Mouse (Mus musculus): ENCODE results near the gene Ssr2. TPM values are rescaled to one million over a fixed set of nuclear protein-coding genes. Genes with fewer than 3 reads are reported as not detected.

The Ssr2 gene
- polyA plus RNA-seq, 1 experiment from 2014 or later = 260 TPM

DNA sequence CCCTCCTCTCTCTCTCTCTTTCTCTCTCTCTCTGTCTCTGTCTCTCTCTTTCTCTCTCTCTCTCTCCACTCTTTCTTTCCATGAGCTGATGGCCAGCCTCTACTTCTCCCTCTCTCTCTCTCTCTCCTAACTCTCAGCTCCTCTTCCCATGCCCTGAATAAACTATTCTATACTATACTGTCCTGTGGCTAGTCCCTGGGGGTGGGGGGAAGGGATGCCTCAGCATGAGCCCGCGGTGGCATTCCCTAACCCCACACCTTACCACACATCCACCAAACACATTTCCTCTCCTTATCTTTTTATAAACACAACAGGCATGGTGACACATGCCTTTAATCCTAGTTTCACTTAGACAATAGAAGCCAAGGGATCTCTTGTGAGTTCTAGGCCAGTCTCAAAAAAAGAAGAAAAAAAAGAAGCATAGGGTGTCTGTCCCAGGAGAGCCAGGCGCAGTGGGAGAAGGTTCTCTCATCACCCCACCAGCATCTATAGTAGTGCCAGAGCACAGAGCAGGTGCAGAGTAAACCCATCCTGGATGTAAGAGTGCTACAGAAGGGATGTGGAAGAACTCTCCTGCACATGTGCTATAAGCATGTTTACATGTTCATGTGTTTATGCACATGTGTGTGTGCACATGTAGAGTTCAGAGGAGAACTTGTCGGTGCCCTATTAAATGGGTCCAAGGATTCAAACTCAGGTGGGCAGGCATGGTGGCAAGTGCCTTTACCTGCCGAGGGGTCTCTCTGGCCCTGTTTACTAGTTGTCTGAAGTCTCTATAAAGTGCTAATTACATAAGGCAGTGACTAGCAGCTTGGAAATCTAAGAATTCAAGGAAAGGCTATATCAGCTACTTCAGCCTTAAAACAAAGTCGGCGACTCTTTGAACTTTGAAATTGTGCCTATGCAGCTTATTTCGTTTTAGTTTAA, 3.1 kb downstream of the Ssr2 start:
- Histone ChIP-seq H3K4me1 (ENCODE audit: control insufficient read depth, insufficient read depth, low read length) (peaks cover 4% of the 10 kb centered on the region; the same call in 1 of the 2 replicates), H3K9me3 (ENCODE audit: control insufficient read depth, low read length) (no peaks in the 10 kb centered on the region), H3K9ac (ENCODE audit: low read depth, low read length) (peak overlapping the region; percentile 87; the same call in 1 of the 2 replicates), H3K4me3 (ENCODE audit: low read length) (peak overlapping the region; percentile 95), H3K27me3 (ENCODE audit: control insufficient read depth, insufficient read depth, low read length) (no peaks in the 10 kb centered on the region), H3K4me2 (replicated peaks; ENCODE audit: low read depth, low read length) (peak overlapping the region; percentile 68), H3K36me3 (ENCODE audit: control insufficient read depth, insufficient read depth, low read length) (peaks cover 21% of the 10 kb centered on the region; the same call in 1 of the 2 replicates), H3K27ac (ENCODE audit: low read depth, low read length) (no peak overlapping the region)
- ATAC-seq (ENCODE audit: low FRiP score, low TSS enrichment) = no peak; the same call in 1 of the 2 replicates
- WGBS = 50% methylated on average over 8 of the region's 8 CpGs

DNA sequence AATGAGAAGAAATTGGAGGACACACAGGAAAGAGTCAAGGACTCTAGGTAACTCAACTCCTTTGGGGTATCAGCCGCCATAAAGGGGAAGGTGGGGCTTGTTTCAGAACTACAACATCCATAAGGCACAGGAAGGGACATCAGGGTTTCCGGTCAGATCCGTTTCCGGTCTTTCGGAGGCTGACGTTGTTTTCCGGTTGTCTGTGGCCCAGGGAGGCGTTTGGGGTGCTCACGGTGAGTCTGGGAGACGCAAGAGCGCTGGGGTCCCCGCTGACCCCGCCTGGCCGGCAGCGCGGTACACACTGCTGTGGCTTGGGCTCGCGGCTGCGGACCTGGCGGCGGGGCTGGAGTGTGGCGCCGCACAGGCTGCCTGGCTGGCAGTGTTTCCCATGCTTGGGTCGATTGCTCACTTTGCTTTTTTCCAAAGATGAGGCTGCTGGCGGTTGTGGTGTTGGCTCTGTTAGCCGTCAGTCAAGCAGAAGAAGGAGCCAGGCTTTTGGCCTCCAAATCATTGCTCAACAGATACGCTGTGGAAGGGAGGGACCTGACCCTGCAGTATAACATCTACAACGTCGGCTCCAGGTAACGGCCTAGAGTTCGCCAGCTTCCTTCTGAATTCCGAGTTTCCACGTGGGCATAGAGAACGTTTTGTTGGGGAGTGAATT, 3.9 kb downstream of the Ssr2 start:
- no peaks in the 10 kb centered on the region for H3K27me3 ChIP-seq (ENCODE audit: control insufficient read depth, insufficient read depth, low read length)
- no peaks in the 10 kb centered on the region for H3K9me3 ChIP-seq (ENCODE audit: control insufficient read depth, low read length)
- H3K4me1 ChIP-seq (ENCODE audit: control insufficient read depth, insufficient read depth, low read length) = peaks cover 4% of the 10 kb centered on the region; the same call in 1 of the 2 replicates
- H3K9ac ChIP-seq (ENCODE audit: low read depth, low read length) = peak overlapping the region; percentile 87
- peak overlapping the region; percentile 95 for H3K4me3 ChIP-seq (ENCODE audit: low read length)
- H3K36me3 ChIP-seq (ENCODE audit: control insufficient read depth, insufficient read depth, low read length) = peaks cover 25% of the 10 kb centered on the region; the same call in 1 of the 2 replicates
- H3K4me2 ChIP-seq (replicated peaks; ENCODE audit: low read depth, low read length) = peak overlapping the region; percentile 68
- peak; percentile 82; the same call in 1 of the 2 replicates for ATAC-seq (ENCODE audit: low FRiP score, low TSS enrichment)
- 0% methylated on average over 34 of the region's 34 CpGs for WGBS
- H3K27ac ChIP-seq (ENCODE audit: low read depth, low read length) = no peak overlapping the region; the same call in 1 of the 2 replicates

DNA sequence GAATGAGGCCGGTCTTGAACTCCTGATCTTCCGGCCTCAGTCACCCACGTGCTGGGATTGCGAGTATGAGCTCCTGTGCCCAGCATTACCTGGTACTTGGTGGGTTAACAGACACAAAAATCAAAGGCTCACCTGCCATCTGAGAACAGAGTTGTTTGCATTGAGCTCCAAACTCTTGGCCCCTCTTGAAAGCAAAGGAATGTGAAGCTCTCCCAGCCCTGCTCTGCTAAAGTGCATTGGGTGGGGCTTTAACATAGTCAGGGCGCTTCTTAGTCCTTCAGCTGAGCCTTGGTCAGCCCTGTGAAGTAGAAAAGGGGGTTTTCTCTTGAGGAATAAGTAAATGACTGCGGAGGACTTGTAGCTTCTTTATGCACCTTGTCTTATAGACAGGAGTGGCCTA, 10.1 kb downstream of the Ssr2 start:
- peaks cover 59% of the 10 kb centered on the region for H3K36me3 ChIP-seq (ENCODE audit: control insufficient read depth, insufficient read depth, low read length)
- H3K4me1 ChIP-seq (ENCODE audit: control insufficient read depth, insufficient read depth, low read length) = 0 out of 2 replicates have a peak, but pooled peaks cover 3% of the 10 kb centered on the region
- H3K4me3 ChIP-seq (ENCODE audit: low read length) = no peak overlapping the region
- no peaks in the 10 kb centered on the region for H3K9me3 ChIP-seq (ENCODE audit: control insufficient read depth, low read length)
- no peak overlapping the region for H3K27ac ChIP-seq (ENCODE audit: low read depth, low read length)
- no peaks in the 10 kb centered on the region for H3K27me3 ChIP-seq (ENCODE audit: control insufficient read depth, insufficient read depth, low read length)
- WGBS = 94% methylated on average over 6 of the region's 6 CpGs
- ATAC-seq (ENCODE audit: low FRiP score, low TSS enrichment) = no peak
- no peak overlapping the region for H3K9ac ChIP-seq (ENCODE audit: low read depth, low read length)
- H3K4me2 ChIP-seq (replicated peaks; ENCODE audit: low read depth, low read length) = no peak overlapping the region

- H3K27ac ChIP-seq (ENCODE audit: low read depth, low read length) = no peak overlapping the region
- no peak overlapping the region for H3K4me2 ChIP-seq (replicated peaks; ENCODE audit: low read depth, low read length)
- H3K9me3 ChIP-seq (ENCODE audit: control insufficient read depth, low read length) = no peaks in the 10 kb centered on the region
- 93% methylated on average over 5 of the region's 5 CpGs for WGBS
- no peak overlapping the region for H3K4me3 ChIP-seq (ENCODE audit: low read length)
- no peak for ATAC-seq (ENCODE audit: low FRiP score, low TSS enrichment)
- H3K9ac ChIP-seq (ENCODE audit: low read depth, low read length) = no peak overlapping the region
- H3K4me1 ChIP-seq (ENCODE audit: control insufficient read depth, insufficient read depth, low read length) = 0 out of 2 replicates have a peak, but pooled peaks cover 3% of the 10 kb centered on the region
- H3K27me3 ChIP-seq (ENCODE audit: control insufficient read depth, insufficient read depth, low read length) = no peaks in the 10 kb centered on the region
- peaks cover 51% of the 10 kb centered on the region for H3K36me3 ChIP-seq (ENCODE audit: control insufficient read depth, insufficient read depth, low read length)
These were observed 11.0 kb downstream of the Ssr2 start for GRCm38 (mm10) chr3:88586640-88587039.

- peak; percentile 11; the same call in 1 of the 2 replicates for ATAC-seq (ENCODE audit: low FRiP score, low TSS enrichment)
- Histone ChIP-seq H3K4me3 (ENCODE audit: low read length) (no peak overlapping the region), H3K4me2 (replicated peaks; ENCODE audit: low read depth, low read length) (no peak overlapping the region), H3K9me3 (ENCODE audit: control insufficient read depth, low read length) (no peaks in the 10 kb centered on the region), H3K27me3 (ENCODE audit: control insufficient read depth, insufficient read depth, low read length) (no peaks in the 10 kb centered on the region), H3K9ac (ENCODE audit: low read depth, low read length) (no peak overlapping the region), H3K4me1 (ENCODE audit: control insufficient read depth, insufficient read depth, low read length) (peaks cover 13% of the 10 kb centered on the region), H3K36me3 (ENCODE audit: control insufficient read depth, insufficient read depth, low read length) (peaks cover 33% of the 10 kb centered on the region), H3K27ac (ENCODE audit: low read depth, low read length) (peak overlapping the region; percentile 20; the same call in 1 of the 2 replicates)
- WGBS = 15% methylated on average over 5 of the region's 5 CpGs
These were observed 14.6 kb downstream of the Ssr2 start for GRCm38 (mm10) chr3:88590246-88590645.

DNA sequence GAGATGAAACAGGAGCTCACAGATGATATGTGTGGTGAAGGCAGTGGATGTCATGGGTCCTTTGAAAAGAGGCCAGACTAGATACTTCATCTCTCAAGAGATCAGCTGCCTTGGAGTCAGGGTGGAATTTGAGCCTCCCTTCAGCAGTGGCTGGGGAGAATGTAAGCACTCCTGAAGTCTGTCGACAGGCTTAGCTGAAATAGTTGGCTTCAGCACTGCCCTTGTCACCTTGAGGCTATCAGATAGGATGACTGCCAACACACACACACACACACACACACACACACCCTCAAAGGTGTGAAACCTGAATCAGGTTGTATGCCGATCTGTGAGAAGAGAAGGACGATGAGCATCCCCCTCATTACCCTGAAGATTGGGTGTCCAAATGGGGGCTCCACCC, 15.4 kb downstream of the Ssr2 start:
- Histone ChIP-seq H3K9me3 (ENCODE audit: control insufficient read depth, low read length) (no peaks in the 10 kb centered on the region), H3K27ac (ENCODE audit: low read depth, low read length) (no peak overlapping the region), H3K4me3 (ENCODE audit: low read length) (no peak overlapping the region), H3K27me3 (ENCODE audit: control insufficient read depth, insufficient read depth, low read length) (no peaks in the 10 kb centered on the region), H3K4me1 (ENCODE audit: control insufficient read depth, insufficient read depth, low read length) (peaks cover 13% of the 10 kb centered on the region), H3K36me3 (ENCODE audit: control insufficient read depth, insufficient read depth, low read length) (peaks cover 26% of the 10 kb centered on the region), H3K9ac (ENCODE audit: low read depth, low read length) (no peak overlapping the region), H3K4me2 (replicated peaks; ENCODE audit: low read depth, low read length) (no peak overlapping the region)
- WGBS = 38% methylated on average over 3 of the region's 3 CpGs
- peak; percentile 13; the same call in 1 of the 2 replicates for ATAC-seq (ENCODE audit: low FRiP score, low TSS enrichment)

DNA sequence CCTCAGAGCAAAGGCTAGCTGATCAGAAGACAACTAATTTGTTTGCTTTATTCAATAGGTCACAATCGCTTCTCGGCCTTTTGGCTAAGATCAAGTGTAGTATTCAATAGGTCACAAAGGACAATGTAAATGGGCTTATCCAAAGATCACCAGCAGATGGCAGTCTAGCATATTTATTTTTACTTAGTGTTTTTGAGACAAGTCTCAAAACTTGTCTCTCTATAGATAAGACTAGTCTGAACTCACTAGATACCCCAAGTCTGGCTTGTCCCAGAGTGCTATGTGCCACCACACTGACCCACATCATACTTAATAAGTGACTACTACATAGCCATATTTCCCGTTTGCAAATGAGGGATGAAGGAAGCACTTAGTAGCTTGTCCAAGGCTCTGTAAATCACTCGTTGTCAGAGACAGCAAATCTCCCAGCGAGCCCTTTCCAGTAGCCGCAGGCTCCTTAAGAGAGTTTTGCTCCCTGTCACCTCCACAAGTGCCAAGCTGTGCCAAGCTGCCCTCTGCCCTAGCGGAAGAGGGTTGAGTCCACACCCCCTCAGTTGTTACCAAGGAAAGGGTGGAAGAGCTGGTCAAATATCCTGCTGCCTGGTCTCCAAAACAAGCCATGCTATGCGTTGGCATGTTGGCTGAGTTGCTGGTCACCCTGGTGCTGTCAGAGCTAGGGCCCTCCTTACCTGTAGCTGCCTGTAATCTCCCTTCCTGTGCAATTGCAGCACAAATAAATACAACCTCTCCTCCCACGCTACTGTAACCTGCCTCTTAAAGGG, 16.5 kb downstream of the Ssr2 start:
- 24% methylated on average over 9 of the region's 9 CpGs for WGBS
- Histone ChIP-seq H3K9ac (ENCODE audit: low read depth, low read length) (no peak overlapping the region), H3K27ac (ENCODE audit: low read depth, low read length) (no peak overlapping the region)

DNA sequence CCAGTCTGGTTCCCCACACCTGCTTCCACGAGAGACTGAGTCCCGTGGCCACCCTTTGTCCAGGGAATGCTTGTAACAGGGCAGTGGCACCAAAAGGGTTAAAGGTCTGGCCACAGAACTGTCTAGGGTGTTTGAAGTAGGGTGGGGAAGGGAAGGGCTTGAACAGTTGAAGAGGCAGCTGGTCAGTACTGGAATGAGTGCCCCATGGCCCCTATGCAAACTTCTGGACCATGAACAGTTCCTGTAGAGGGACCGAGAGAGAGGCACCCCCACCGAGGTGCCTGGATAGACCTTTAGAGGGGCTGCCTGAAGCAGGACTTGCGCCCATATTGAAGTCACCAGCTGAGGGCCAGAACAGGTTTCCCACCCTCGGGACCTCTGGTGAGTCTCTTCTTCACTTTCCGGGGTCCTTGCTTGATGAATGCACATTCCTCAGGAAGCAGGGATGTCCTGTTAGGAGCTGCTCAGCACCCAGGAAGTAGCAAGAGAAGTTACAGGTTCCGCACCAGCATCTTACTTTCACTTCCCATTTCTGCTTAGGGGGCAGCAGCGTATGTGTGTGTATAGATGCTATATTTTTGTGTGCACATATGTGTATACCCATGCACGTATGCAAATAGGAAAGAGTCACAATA, 17.4 kb downstream of the Ssr2 start:
- ATAC-seq (ENCODE audit: low FRiP score, low TSS enrichment) = no peak
- Histone ChIP-seq H3K4me1 (ENCODE audit: control insufficient read depth, insufficient read depth, low read length) (peaks cover 13% of the 10 kb centered on the region), H3K36me3 (ENCODE audit: control insufficient read depth, insufficient read depth, low read length) (peaks cover 8% of the 10 kb centered on the region), H3K4me3 (ENCODE audit: low read length) (no peak overlapping the region), H3K27ac (ENCODE audit: low read depth, low read length) (no peak overlapping the region), H3K4me2 (replicated peaks; ENCODE audit: low read depth, low read length) (no peak overlapping the region), H3K9ac (ENCODE audit: low read depth, low read length) (no peak overlapping the region), H3K27me3 (ENCODE audit: control insufficient read depth, insufficient read depth, low read length) (no peaks in the 10 kb centered on the region), H3K9me3 (ENCODE audit: control insufficient read depth, low read length) (no peaks in the 10 kb centered on the region)
- WGBS = 70% methylated on average over 10 of the region's 10 CpGs

More for the DNA sequence above, 16.5 kb downstream of the Ssr2 start:
- Histone ChIP-seq H3K27me3 (ENCODE audit: control insufficient read depth, insufficient read depth, low read length) (no peaks in the 10 kb centered on the region), H3K4me1 (ENCODE audit: control insufficient read depth, insufficient read depth, low read length) (peaks cover 13% of the 10 kb centered on the region), H3K9me3 (ENCODE audit: control insufficient read depth, low read length) (no peaks in the 10 kb centered on the region), H3K36me3 (ENCODE audit: control insufficient read depth, insufficient read depth, low read length) (peaks cover 17% of the 10 kb centered on the region), H3K4me3 (ENCODE audit: low read length) (no peak overlapping the region), H3K4me2 (replicated peaks; ENCODE audit: low read depth, low read length) (no peak overlapping the region)
- ATAC-seq (ENCODE audit: low FRiP score, low TSS enrichment) = no peak

Measured in kidney, embryonic 14.5 days (tissue).